Mouse (Mus musculus) myocyte (in vitro differentiated cells): Measurements from ENCODE around the gene Ncor2. TPM values are rescaled to one million over a fixed set of nuclear protein-coding genes. Genes with fewer than 3 reads are reported as not detected.
A peak's percentile ranks its signal among the peaks of the same experiment; 100 is the strongest.
"Not testable (repeated sequence)": the region's sequence is repeated elsewhere in the genome, so short reads cannot be mapped to it uniquely, and the experiment has no call there.

Experiments used
- H3K27me3 ChIP-seq: one replicate; pipeline ENCODE4 v1.6.1; 2011; ENCODE audit not compliant: control insufficient read depth, insufficient read depth, insufficient read length
- H3K36me3 ChIP-seq: one replicate; pipeline ENCODE4 v1.6.1; 2011; ENCODE audit not compliant: control insufficient read depth, insufficient read depth
- H3K4me2 ChIP-seq: one replicate; pipeline ENCODE4 v1.6.1; 2011; ENCODE audit warnings: low read depth, control low read depth
- H3K4me3 ChIP-seq: one replicate; pipeline ENCODE4 v1.5.1; 2011; ENCODE audit warnings: mild to moderate bottlenecking, control low read depth, moderate library complexity
- H3K79me2 ChIP-seq: one replicate; pipeline ENCODE4 v1.6.1; 2011; ENCODE audit not compliant: control insufficient read depth, insufficient read depth
- H3ac ChIP-seq: one replicate; pipeline ENCODE4 v1.6.1; 2011; ENCODE audit not compliant: control insufficient read depth, insufficient read length
- CEBPB ChIP-seq: IDR thresholded peaks from 2 replicates; pipeline ENCODE4 v1.6.1; 2011; ENCODE audit warnings: mild to moderate bottlenecking, moderate library complexity; ENCODE audit not compliant: poor library complexity, insufficient read depth, severe bottlenecking
- E2F4 ChIP-seq: IDR thresholded peaks from one replicate; pipeline ENCODE4 v1.6.1; 2011; ENCODE audit warnings: mild to moderate bottlenecking, control low read depth, moderate library complexity; ENCODE audit not compliant: insufficient read depth
- MAX ChIP-seq: IDR thresholded peaks from one replicate; pipeline ENCODE4 v1.6.1; 2011; ENCODE audit warnings: low read depth, mild to moderate bottlenecking, control low read depth
- MYOD1 ChIP-seq, 3 experiments: IDR thresholded peaks; one replicate each; pipeline ENCODE4 v1.6.1; 2011; ENCODE audit warnings: control low read depth in 2 of 3, low read depth in 2 of 3, mild to moderate bottlenecking in 2 of 3, moderate library complexity in 1 of 3; ENCODE audit not compliant: insufficient read length in 2 of 3, control insufficient read depth in 1 of 3
- MYOG ChIP-seq, 3 experiments: IDR thresholded peaks; one replicate each; pipeline ENCODE4 v1.6.1; 2011; ENCODE audit warnings: control low read depth in 2 of 3, low read depth in 2 of 3, mild to moderate bottlenecking in 2 of 3; ENCODE audit not compliant: insufficient read length in 2 of 3, control insufficient read depth in 1 of 3, insufficient read depth in 1 of 3
- POLR2A ChIP-seq: IDR thresholded peaks from one replicate; pipeline ENCODE4 v1.6.1; 2011; ENCODE audit warnings: low read depth, mild to moderate bottlenecking, control low read depth, moderate library complexity; ENCODE audit not compliant: insufficient read length
- POLR2AphosphoS2 ChIP-seq: IDR thresholded peaks from one replicate; pipeline ENCODE4 v1.6.1; 2011; ENCODE audit warnings: low read depth, control low read depth; ENCODE audit not compliant: insufficient read length
- REST ChIP-seq: IDR thresholded peaks from one replicate; pipeline ENCODE4 v1.6.1; 2011; ENCODE audit warnings: mild to moderate bottlenecking, control low read depth, moderate library complexity; ENCODE audit not compliant: insufficient read depth, insufficient read length
- SRF ChIP-seq: IDR thresholded peaks from one replicate; pipeline ENCODE4 v1.6.1; 2011; ENCODE audit warnings: low read depth; ENCODE audit not compliant: control insufficient read depth, insufficient read length
- TCF12 ChIP-seq: IDR thresholded peaks from one replicate; pipeline ENCODE4 v1.6.1; 2011; ENCODE audit warnings: mild to moderate bottlenecking, control low read depth; ENCODE audit not compliant: poor library complexity, insufficient read depth, severe bottlenecking
- TCF3 ChIP-seq: IDR thresholded peaks from one replicate; pipeline ENCODE4 v1.6.1; 2011; ENCODE audit warnings: low read depth, control low read depth; ENCODE audit not compliant: insufficient read length
- USF1 ChIP-seq: IDR thresholded peaks from one replicate; pipeline ENCODE4 v1.6.1; 2011; ENCODE audit warnings: low read depth, mild to moderate bottlenecking, control low read depth, moderate library complexity
- polyA plus RNA-seq: library from polyadenylated mRNA; unstranded; fragments of >200 nt; fragmentation: generic; extraction: Trizol; gene quantifications from one replicate; pipeline ENCODE4 v1.2.1, GENCODE M21; 2012; ENCODE audit warnings: missing spikeins

Ncor2 gene
- polyA plus RNA-seq, 1 experiment, result 127 TPM

DNA sequence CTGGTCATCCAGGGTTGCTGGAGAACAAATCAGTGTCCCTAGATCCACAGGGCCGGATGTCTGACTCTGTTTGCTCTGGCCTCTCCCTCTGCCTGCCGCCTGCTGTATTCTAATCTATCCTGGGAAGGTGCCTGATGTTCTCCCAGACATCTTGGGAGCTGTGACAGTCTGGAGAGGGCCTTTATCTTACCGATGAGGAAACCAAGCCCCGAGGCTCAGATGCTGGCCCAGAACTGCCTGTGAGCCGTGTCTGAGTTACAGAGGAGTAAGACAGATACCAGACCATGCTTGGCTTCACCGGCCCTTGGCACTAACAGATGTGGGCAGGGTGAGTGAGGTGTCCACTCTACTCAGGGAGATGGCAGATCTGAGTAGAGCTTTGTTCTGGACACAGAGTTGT lies 35.0 kb upstream of the Ncor2 start:
- H3K4me2 ChIP-seq, result no peak overlapping the region
- H3ac ChIP-seq, result no peak overlapping the region
- TF ChIP-seq TCF3, result no peak
- TF ChIP-seq POLR2AphosphoS2, result no peak
- TF ChIP-seq MAX, result no peak
- TF ChIP-seq E2F4, result no peak
- TF ChIP-seq SRF, result no peak
- no peak for TF ChIP-seq CEBPB
- no peak for TF ChIP-seq REST
- no peak for TF ChIP-seq USF1
- no peak for TF ChIP-seq TCF12
- TF ChIP-seq MYOD1 (IDR thresholded peaks at IDR 0.05; ENCODE audit: control insufficient read depth in 1 of 3, insufficient read length in 2 of 3, low read depth in 2 of 3), result no peak
- no peak for TF ChIP-seq POLR2A
- no peak for TF ChIP-seq MYOG (IDR thresholded peaks at IDR 0.05; ENCODE audit: control insufficient read depth in 1 of 3, insufficient read depth in 1 of 3, insufficient read length in 2 of 3, low read depth in 2 of 3)
- H3K4me3 ChIP-seq, result no peak overlapping the region
- no peaks in the 10 kb centered on the region for H3K36me3 ChIP-seq
- no peaks in the 10 kb centered on the region for H3K79me2 ChIP-seq
- H3K27me3 ChIP-seq, result no peaks in the 10 kb centered on the region

DNA sequence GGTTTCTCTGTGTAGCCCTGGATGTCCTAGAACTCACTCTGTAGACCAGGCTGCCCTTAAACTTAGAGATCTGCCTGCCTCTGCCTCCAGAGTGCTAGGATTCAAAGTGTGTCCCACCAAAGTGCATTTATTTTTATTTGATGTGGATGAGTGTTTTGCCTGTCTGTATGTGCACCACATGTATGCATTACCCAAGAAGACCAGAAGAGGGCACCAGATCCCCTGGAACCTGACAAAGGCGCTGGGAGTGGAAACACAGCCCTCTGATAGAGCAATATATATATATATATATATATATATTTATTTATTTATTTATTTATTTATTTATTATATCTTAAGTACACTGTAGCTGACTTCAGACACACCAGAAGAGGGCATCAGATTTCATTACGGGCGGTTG lies 25.9 kb upstream of the Ncor2 start:
- H3ac ChIP-seq, H3K79me2 ChIP-seq, H3K4me3 ChIP-seq, H3K4me2 ChIP-seq, H3K27me3 ChIP-seq, H3K36me3 ChIP-seq: not testable (repeated sequence)

DNA sequence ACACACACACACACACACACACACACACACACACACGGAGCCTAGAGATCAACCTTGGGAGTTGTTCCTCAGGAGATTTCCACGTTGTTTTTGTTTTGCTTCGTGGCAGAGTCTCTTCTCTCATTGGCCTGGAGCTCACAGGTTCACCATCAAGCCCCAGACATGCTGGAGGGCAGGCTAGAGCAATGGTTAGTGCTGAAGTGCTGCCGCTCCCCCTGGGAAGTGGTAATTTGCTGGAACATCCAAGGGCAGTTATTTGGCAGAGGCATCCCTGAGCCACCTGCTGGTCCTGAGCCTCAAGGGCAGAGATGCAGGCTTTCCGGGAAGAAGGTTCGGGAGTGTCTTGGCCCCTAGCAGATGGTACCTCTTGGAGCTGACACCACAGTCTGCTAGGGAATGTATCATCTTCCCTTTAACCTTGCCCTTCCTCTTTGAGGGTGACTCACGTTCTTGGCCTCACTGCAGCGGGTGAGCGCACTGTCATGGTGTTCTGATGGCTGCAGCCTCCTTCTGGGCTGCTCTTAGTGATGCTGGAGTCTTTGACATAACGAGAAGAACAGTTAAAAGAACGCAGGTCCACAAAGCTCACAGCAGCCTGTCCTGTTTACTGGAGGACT lies 25.3 kb upstream of the Ncor2 start:
- Histone ChIP-seq H3K36me3 (no peaks in the 10 kb centered on the region), H3ac (no peak overlapping the region), H3K79me2 (no peaks in the 10 kb centered on the region), H3K4me3 (no peak overlapping the region), H3K27me3 (no peaks in the 10 kb centered on the region), H3K4me2 (peak overlapping the region; percentile 33)
- TF ChIP-seq E2F4, result no peak
- TF ChIP-seq MYOD1 (IDR thresholded peaks at IDR 0.05; ENCODE audit: control insufficient read depth in 1 of 3, insufficient read length in 2 of 3, low read depth in 2 of 3), result peak in 2 of 3 experiments; percentile 65 to 79
- TF ChIP-seq SRF, result no peak
- TF ChIP-seq POLR2AphosphoS2, result no peak
- TF ChIP-seq MYOG (IDR thresholded peaks at IDR 0.05; ENCODE audit: control insufficient read depth in 1 of 3, insufficient read depth in 1 of 3, insufficient read length in 2 of 3, low read depth in 2 of 3), result peak in 1 of 3 experiments; percentile 56

DNA sequence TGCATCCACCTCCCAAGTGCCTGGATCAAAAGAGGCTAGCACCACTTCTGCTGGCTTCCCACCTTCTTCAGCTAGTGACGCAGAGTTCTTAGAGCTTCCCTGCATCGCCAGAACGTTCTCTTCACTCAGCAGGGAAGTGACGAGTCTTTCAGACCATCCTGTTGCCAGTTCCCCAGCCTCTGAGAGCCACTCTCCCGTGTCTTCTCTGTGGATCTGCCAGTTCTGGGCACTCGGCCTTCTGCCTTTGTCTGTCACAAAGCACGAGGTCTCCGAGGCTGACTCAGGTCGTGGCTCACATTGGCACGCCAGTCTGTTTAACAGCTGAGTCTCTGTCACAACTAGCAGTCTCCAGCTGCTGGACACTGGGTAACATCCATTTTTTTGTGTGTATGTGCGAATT lies 24.7 kb upstream of the Ncor2 start:
- H3K79me2 ChIP-seq, result no peaks in the 10 kb centered on the region
- no peaks in the 10 kb centered on the region for H3K36me3 ChIP-seq
- peak overlapping the region; percentile 33 for H3K4me2 ChIP-seq
- no peak overlapping the region for H3K4me3 ChIP-seq
- TF ChIP-seq MYOD1 (IDR thresholded peaks at IDR 0.05; ENCODE audit: control insufficient read depth in 1 of 3, insufficient read length in 2 of 3, low read depth in 2 of 3) (peak; percentile 61 to 93 (median 69)), REST (no peak), TCF12 (peak; percentile 64), MAX (no peak), TCF3 (peak; percentile 17), MYOG (IDR thresholded peaks at IDR 0.05; ENCODE audit: control insufficient read depth in 1 of 3, insufficient read depth in 1 of 3, insufficient read length in 2 of 3, low read depth in 2 of 3) (peak; percentile 29 to 83 (median 76))
- no peak overlapping the region for H3ac ChIP-seq
- no peaks in the 10 kb centered on the region for H3K27me3 ChIP-seq

DNA sequence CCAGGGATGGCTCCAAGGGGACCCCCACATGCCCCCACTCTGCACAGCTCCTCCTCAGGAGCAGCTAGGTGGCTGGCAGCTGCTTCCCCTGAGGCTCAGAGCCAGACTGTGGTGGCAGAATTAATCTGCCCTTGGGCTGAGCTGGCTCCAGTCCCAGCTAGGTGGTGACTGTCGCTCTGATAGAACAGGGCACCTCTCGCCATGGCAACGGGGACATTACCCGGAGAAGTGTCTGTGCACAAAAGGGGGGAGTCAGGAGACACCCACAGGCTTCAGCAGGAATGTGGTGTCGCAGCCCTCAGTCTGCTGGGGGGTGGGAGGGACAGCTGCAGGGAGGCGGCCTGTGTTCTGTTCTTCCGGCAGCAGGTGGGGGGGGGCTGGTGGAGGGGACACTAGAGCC lies 24.1 kb upstream of the Ncor2 start:
- Histone ChIP-seq H3K36me3 (no peaks in the 10 kb centered on the region), H3ac (no peak overlapping the region), H3K4me2 (peak overlapping the region; percentile 1), H3K79me2 (no peaks in the 10 kb centered on the region), H3K4me3 (no peak overlapping the region), H3K27me3 (no peaks in the 10 kb centered on the region)
- peak; percentile 16 to 78 (median 72) for TF ChIP-seq MYOG (IDR thresholded peaks at IDR 0.05; ENCODE audit: control insufficient read depth in 1 of 3, insufficient read depth in 1 of 3, insufficient read length in 2 of 3, low read depth in 2 of 3)
- no peak for TF ChIP-seq CEBPB
- TF ChIP-seq MYOD1 (IDR thresholded peaks at IDR 0.05; ENCODE audit: control insufficient read depth in 1 of 3, insufficient read length in 2 of 3, low read depth in 2 of 3), result peak in 2 of 3 experiments; percentile 58 to 79

DNA sequence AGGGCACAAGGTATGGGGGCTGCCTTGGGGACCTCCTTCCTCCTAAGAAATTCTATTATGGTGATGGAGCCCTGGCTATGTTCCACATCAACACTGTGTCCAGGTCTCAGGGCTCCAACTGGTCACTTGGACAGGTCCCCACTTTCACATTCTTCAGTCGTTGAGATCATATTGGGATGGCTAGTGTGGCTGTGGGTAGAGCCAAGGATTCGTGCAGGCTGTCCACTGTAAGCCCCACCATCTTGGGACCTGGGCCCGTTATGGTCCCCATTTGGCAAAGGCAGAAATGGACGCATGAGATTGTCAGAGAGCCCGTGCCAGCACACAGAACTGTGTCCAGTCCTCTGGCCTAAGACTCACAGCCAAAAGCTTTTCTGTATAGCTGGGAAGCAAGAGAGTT lies 23.1 kb upstream of the Ncor2 start:
- Histone ChIP-seq H3K36me3 (no peaks in the 10 kb centered on the region), H3K4me3 (no peak overlapping the region), H3ac (no peak overlapping the region), H3K27me3 (no peaks in the 10 kb centered on the region), H3K79me2 (no peaks in the 10 kb centered on the region), H3K4me2 (no peak overlapping the region)
- no peak for TF ChIP-seq TCF3
- no peak for TF ChIP-seq TCF12
